Mouse (Mus musculus): ENCODE measurements around the gene Cdh23.

DNA sequence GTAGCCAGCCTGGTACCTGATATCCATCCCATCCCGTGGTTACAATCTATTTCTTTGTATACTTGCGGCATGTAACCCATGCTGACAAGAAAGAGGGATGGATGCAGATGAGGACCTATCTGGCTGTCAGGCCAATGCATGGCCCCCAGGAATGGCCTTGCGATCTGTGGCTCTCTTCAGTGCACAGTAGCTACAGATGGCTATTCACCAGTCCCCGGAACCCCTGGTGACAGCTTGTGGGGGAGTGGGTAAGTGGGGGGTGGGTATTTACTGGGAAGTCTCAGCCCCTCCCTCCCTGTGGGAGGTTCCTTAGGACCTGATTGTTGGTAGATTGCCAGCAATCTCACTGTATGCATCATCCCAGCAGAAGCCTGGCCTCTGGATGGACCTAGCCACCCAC, 163.8 kb downstream of the Cdh23 start:
- TF ChIP-seq POLR2A (IDR thresholded peaks at IDR 0.05; ENCODE audit: insufficient read depth, low read depth, low read length), result no peak
- TF ChIP-seq CTCF (IDR thresholded peaks at IDR 0.05), result no peak

Measured in heart, adult 2 months (tissue).